Mouse (Mus musculus): ENCODE results near the gene Mcam.

The Mcam gene

DNA sequence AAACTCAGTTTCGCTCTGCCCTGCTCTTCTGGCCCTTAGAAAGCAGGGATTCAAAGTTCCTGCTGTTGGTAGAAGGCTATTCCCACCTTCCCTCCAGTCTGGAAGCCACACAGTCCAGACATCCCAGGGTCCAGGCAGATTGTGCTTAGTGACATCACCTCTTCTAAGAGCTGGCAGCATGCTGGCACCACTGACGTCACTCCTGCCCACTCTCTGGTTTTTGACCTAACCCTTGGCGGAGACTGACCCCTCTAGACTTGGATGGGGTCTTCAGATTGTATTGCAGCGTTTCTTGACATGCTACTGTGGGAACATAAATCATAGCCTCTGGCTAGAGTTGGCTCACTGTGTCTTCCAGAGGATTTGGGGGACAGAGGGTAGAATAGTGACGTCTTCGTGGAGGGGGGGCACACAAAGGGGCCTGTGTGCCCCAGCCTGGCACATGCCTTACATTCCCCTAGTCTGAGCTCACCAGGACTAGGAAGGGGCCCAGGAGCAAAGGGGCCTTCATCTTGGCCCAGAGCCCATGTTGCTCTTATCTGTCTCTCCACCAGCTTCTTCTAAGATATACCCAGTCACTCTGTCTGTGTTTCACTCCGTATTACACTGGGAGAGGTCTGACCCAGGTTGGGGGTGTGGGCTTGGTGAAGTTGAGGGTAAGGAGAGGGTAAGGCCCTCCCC, 1.6 kb downstream of the Mcam start:
- DNase-seq (ENCODE audit: low spot score) = no peak

DNA sequence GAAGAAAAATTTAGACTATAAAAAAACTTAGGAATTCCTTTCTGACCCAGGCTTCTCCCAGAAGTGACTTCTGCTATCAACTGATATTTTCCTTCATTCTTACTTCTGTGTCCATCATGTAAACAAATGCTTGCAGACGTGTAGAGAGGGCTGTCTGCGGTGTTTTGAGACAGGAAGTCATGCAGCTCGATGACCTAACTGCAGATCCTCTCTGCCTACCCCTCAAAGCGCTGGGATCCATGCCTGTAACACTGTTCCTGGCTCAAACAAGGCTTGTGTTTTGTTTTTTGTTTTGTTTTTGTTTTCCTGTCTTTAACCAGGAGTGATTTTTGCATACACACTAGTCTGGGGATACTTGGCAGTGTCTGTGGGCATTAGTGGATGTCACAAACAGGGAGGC, 3.6 kb downstream of the Mcam start:
- DNase-seq (ENCODE audit: low spot score) = no peak

DNA sequence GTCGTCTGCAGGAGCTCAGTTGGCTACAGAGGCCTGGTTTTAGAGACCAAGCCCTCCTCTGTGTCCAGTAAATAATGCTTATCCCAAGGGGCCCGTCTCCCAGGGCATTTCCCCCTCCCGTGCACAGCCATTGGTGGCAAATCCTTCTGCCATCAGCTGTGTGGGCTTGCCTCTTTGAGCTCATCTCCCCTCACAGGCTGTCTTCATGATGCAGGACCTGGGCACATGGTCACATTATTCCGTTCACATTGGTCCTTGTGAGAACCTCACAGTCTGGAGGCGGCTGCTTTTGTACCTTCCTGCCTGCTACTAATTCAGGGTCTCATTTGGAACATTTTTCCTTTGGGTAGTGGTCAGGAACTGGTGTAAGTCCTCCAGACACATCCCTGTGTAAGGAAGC, 7.7 kb downstream of the Mcam start:
- DNase-seq (ENCODE audit: low spot score) = no peak

DNA sequence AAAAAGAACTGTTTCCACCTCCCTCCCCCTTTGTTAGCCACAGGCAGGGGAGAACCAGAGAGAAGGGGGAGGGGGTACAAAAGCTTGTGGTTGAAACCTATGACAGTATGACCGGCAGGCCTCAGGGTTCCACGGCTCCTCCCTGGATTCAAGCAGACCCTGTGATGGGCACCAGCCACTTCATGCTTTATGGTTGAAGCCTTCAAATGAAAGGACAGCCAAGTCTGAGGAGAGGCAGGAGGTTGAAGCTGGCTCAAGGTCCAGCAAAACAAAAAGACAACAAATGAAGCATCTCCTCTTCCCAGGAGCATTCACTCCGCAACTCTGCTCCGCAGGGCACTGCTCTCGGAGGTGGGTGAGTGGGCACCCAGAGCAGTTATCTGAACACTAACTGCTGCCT, 9.2 kb downstream of the Mcam start:
- no peak for DNase-seq (ENCODE audit: low spot score)

DNA sequence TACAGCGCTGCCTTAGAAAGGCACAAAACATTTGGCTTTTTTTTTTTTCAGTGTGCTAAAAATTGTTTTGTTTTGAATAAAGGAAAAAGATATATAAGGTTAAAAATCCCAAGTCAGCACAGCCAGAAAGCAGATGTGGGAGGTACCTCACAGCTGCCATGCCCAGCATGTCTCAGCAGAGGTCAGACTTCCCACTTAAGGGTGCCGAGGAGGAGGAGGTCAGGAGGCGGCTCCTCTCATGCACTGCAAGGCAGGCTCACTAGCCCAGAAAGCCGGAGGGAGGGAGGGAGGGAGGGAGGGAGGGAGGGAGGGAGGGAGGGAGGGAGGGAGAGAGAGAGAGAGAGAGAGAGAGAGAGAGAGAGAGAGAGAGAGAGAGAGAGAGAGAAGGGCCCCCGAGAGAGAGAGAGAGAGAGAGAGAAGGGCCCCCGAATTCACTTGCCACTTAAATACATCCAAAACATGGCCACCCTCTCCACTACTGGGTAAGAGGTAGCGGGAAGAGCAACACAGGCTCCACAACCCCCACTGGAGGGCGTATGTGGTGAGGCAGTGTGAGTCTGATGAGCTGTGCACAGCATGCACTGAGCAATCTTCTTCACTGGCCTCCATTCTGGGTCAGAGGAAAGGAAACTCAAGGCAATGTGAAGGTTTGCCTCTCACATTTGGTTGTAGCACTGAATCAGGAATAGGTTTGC, 9.9 kb downstream of the Mcam start:
- DNase-seq (ENCODE audit: low spot score) = no peak

DNA sequence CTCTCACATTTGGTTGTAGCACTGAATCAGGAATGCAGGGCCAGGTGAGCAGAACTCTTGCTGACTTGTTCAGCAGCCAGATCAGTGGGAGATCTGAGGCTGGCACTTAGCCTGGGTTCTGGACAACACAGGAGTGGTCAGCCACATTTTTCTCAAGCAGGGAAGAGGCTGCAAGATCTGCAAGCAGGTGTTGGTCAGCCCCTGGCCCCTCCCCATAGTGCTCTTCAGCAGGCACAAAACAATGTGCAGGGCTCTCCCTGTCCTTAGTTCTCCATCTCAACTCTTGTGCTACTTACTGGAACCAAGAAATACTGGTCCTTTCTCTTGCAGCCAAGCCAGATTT, 10.4 kb downstream of the Mcam start:
- DNase-seq (ENCODE audit: low spot score) = no peak

DNA sequence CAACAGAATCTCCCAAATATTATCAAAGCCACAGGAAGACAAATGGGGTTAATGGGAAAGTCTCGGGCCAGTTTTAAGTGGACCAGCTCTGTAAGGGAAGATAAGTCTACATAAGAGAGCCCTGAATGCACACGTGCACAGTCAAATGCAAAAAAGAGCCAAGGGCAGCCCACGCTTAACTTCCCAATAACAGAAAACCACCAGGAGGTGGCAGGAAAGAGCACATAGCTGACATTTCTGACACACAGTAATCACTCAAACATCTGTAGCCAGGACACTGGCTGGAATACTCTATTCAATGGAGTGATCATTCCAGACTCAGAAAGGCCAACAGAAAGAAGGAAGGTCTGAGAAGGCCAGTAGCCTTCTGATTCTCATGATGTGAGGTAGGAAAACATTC, 13.0 kb downstream of the Mcam start:
- DNase-seq (ENCODE audit: low spot score) = no peak

DNA sequence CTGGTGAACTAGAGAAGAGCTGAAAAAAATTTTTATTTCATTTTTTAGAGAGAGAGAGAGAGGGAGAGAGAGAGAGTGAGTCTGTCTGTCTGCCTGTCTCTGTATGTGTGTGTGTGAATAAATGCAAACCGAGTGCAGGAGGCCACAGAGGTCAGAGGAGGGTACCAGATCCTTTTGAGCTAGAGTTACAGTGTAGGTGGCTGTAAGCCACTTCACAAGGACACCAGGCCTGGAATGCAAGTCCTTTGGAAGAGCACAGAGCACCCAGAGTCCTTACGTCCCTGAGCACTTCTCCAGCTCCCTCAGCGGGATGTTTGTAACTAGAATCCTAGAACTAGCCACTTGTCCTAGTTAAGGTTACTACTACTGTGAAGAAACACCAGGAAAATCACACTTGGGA, 25.6 kb downstream of the Mcam start:
- no peak for DNase-seq (ENCODE audit: low spot score)

DNA sequence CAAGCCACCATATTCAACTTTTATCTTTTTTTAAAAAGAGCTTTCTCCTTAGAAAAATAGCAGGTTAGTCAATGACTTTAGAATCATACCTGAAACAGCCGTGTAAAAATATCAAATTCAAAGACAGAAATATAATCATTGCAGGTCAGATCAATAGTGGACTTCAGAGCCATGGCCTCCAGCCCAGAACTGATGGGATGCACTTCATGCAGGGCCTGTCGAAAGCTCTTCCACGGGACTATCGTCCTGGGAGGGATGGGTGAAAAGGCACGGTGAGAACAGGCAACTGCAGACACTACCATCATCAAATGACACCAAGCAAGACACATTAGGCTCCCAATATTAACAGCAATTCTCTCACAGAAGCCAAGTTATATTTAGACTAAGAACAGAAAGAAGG, 34.7 kb downstream of the Mcam start:
- DNase-seq (ENCODE audit: low spot score) = no peak

DNA sequence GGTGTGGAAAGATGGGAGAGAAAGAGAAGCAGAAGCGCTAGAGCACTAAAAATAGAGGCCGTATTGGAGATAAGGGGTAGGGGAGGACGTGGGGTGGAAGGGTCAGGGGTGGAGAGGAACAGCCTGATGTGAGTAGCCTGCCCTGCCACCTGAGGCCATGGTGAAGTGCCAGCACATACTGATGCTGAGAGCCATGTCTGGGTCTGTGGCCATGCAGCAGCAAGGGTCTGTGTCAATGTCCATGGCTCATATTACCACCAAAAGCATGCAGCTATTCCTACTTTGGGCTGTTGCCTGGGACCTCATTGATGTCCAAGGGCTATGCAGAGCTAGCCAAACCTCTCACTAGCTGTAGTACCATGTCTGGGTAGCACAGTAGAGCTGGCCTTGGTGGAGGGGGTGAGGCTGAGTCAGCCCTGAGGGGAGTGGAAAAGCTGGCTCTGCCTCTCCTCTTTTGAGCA, 36.5 kb downstream of the Mcam start:
- DNase-seq (ENCODE audit: low spot score) = no peak

DNA sequence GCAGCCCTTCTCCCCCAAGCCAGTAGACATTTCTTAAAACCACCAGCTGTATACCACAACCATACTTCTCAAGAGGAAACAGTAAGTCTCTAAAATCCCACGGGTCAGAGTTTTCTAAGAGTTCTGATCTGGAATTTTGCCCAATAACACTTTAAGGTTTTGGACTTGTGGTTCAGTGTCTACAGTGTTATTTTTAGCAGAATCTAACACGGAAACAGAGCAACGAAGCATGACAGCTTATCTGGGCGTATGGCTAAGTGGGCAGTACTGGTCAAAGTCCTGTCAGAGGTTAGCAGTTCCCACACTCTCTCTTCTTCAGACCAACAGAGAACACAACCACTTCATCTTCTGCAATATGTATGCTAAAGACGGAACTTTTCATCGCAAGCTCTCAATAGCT, 41.3 kb downstream of the Mcam start:
- no peak for DNase-seq (ENCODE audit: low spot score)

DNA sequence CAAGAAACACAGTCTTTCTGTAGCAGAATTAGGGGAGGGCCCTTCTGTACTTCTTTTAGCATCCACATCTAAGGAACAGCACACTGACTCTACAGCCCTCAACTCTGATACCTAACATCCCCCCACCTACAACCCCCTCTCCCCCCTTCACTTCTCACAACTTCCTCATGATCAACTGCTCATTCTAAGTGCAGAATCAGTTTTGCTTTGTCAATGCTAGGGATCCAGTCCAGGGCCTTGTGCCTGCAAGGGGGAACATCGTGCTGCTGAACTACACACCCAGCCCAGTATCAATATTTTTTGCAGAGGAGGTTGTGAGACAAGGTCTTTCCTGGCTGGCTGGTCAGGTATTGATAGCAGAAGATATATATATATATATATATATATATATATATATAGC, 41.7 kb downstream of the Mcam start:
- no peak for DNase-seq (ENCODE audit: low spot score)

DNA sequence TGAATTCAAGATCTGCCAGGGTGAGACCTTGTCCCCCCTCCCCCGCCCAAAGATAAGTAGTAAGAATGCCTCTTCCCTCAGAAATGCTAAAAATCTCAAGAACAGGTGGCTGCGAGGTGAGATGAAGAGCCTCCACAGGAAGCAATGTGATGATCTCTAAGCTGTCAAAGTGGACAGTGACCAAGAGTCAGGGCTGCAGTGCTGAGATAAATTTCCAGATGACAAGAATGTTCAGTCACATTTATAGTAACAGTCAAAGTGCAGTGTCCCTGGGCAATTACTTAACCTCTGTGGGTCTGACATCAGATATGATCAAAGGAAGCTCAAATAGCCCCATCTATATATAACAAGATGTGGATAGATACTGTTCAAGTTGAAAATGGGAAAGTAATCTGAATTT, 43.1 kb downstream of the Mcam start:
- no peak for DNase-seq (ENCODE audit: low spot score)

DNA sequence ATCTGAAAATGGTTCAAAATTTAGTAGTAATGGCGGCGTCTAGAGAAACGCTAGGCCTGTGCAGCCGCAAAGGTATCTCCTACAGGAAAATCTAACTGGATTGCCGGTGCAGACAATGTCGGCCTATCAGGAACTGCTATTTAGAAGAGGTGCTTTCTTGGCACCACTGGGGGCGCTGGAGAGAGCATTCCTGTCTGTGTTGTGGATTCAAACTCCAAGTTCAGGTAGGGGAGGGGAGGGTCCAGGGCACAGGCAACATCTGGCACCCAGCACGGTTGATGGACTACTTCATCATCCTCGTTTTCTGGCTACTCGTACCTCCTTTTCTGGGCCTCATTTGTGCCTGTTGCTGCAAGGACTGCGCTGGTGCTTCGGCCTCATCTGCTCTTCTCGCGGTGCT, 44.1 kb downstream of the Mcam start:
- DNase-seq (ENCODE audit: low spot score) = no peak

DNA sequence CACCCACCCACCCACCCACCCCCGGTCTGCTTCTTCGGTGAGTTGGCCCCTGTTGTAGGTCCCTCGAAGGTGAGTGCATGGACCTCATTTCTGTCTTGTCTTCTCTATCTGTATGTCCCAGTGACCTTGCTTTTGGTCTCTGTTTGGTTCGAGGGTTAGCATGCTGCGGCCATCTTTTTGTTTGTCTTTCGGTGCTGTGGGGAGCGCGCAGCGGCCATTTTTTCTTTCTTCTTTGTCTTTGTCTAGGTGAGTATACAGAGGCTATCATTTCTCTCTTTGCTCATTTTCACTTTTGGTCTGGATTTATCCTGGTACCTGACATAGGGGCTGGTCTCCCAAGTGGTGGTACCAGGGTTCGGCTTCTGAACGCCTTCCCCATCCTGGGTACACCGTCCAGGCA, 44.5 kb downstream of the Mcam start:
- no peak for DNase-seq (ENCODE audit: low spot score)

DNA sequence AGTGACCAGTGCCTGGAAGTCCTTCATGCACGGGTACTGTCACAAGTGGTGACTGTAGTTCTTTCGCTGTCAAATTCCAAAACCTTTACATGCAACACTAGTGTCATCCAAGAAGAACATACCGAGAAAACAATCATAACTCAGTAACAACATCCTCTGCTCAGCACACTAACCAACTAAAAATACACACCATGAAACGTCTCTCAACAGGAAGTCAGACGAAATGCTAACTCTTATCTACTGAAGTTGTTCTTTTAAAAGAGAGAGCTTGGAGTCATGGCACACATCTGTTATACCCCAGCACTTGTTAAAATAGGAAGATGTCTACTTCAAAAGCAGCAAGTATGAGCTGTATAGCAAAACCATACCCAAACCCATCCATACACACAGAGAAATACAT, 47.3 kb downstream of the Mcam start:
- no peak for DNase-seq (ENCODE audit: low spot score)

DNA sequence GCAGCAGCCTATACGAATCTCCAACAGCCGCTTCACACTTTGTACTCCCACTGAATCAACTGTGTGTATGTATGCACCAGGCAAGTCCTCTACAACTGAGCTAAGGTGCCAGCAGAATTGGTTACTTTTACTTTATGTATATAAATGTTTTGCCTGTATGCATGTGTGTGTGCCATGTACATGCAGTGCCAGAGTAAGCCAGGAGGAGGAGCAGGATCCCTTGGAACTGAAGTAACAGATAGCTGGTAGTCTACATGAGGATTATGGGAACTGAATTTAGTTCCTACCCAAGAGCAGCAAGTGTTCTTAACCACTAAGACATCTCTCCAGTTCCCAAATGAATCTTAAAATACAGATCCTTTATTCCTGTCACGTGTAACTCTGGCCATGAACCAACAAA, 48.0 kb downstream of the Mcam start:
- DNase-seq (ENCODE audit: low spot score) = no peak

DNA sequence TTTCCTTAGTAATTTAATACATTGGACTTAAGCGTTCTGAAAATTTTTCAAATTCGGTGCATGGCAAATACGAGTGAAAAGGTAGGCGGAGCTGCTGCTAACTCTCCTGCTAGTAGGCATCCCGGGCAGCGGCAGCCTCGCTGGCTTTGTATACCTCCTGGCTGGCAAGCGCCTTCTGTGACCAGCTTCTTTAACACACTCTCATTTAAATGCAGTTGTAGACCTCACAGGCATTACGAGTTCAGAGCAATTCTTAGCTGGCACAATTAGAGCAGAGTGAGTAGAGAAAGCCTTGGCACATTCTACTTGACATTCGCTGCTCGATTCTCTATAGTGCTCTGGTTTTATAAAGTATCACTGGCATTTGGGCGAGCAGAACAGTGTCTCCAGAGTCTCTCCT, 54.0 kb downstream of the Mcam start:
- no peak for DNase-seq (ENCODE audit: low spot score)

DNA sequence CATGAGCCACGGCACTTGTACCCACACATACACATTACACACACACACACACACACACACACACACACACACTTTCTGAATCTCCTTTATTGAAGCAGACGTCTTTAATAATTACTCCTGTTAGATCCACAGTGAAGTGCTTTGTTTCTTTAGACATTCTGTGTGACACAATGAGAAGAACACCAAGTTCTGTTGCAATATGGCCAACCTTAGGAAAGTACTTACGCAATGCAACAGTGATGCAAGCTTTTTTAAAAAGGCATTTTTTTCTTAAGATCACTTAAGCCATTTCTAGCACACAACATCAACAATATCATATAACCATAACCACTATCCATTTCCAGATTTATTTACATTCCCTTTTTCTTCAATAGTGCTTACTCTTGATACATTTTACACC, 56.9 kb downstream of the Mcam start:
- no peak for DNase-seq (ENCODE audit: low spot score)

DNA sequence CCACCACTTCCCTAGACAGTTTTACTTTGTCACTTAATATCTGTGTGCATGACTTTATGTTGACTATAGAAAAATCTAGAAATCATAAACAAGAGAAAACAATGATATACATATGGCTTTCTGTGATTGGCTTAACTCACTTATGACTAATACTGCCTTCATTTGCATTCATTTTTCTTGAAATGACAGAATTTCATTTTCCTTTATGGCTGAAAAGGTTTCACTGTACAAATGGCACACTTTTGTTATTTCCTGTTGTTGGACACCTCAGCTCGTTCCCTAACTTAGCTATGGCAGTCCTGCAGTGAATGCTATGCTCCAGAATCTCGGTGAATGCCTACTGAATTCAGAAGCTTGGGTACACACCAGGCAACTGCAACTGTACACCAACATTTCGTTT, 58.0 kb downstream of the Mcam start:
- DNase-seq (ENCODE audit: low spot score) = no peak

Data from layer of hippocampus, adult 9-10 months (tissue).